Mouse (Mus musculus) spleen, adult 2 months (tissue): ENCODE results near the gene Pdzk1ip1.

Experiments used
- CTCF ChIP-seq: fragments of 200-500 bp; IDR thresholded peaks from 2 replicates; pipeline ENCODE4 v1.5.1; 2011; ENCODE audit warnings: mild to moderate bottlenecking, inconsistent platforms; ENCODE audit not compliant: insufficient read depth, insufficient read length, insufficient replicate concordance; ENCODE audit errors: extremely low read depth
- POLR2A ChIP-seq: fragments of 200-500 bp; IDR thresholded peaks from 2 replicates; pipeline ENCODE4 v1.6.1; 2011; ENCODE audit warnings: low read depth, low read length, inconsistent platforms

- TF ChIP-seq POLR2A = no peak
- no peak for TF ChIP-seq CTCF
These were observed 40.3 kb upstream of the Pdzk1ip1 start for GRCm38 (mm10) chr4:115048190-115048589.
